Mouse (Mus musculus): ENCODE measurements around the gene Mitf.

The Mitf gene

GRCm38 (mm10) chr6:97821811-97822210, 15.0 kb downstream of the Mitf start:
- no peak for DNase-seq (ENCODE audit: low spot score in 2 of 2)

GRCm38 (mm10) chr6:97826642-97827275, 19.9 kb downstream of the Mitf start:
- DNase-seq (ENCODE audit: low spot score in 2 of 2): no peak

- DNase-seq (ENCODE audit: low spot score in 2 of 2): no peak
Measured at GRCm38 (mm10) chr6:97828021-97828420, 21.2 kb downstream of the Mitf start.

GRCm38 (mm10) chr6:97828822-97829719, 22.2 kb downstream of the Mitf start:
- DNase-seq (ENCODE audit: low spot score in 2 of 2): no peak

- no peak for DNase-seq (ENCODE audit: low spot score in 2 of 2)
Measured at GRCm38 (mm10) chr6:97832501-97832900, 25.6 kb downstream of the Mitf start.

- DNase-seq (ENCODE audit: low spot score in 2 of 2): no peak
Measured at GRCm38 (mm10) chr6:97836176-97836575, 29.3 kb downstream of the Mitf start.

- DNase-seq (ENCODE audit: low spot score in 2 of 2): no peak
Measured at GRCm38 (mm10) chr6:97837711-97838110, 30.9 kb downstream of the Mitf start.

- DNase-seq (ENCODE audit: low spot score in 2 of 2): no peak
Measured at GRCm38 (mm10) chr6:97839568-97839967, 32.7 kb downstream of the Mitf start.

- no peak for DNase-seq (ENCODE audit: low spot score in 2 of 2)
Measured at GRCm38 (mm10) chr6:97844112-97844511, 37.3 kb downstream of the Mitf start.

- DNase-seq (ENCODE audit: low spot score in 2 of 2): no peak
Measured at GRCm38 (mm10) chr6:97848191-97848857, 41.5 kb downstream of the Mitf start.

GRCm38 (mm10) chr6:97854236-97854635, 47.4 kb downstream of the Mitf start:
- DNase-seq (ENCODE audit: low spot score in 2 of 2): no peak

GRCm38 (mm10) chr6:97855420-97856170, 48.7 kb downstream of the Mitf start:
- DNase-seq (ENCODE audit: low spot score in 2 of 2): no peak

- no peak for DNase-seq (ENCODE audit: low spot score in 2 of 2)
Measured at GRCm38 (mm10) chr6:97856502-97856901, 49.6 kb downstream of the Mitf start.

- DNase-seq (ENCODE audit: low spot score in 2 of 2): no peak
Measured at GRCm38 (mm10) chr6:97857690-97858089, 50.8 kb downstream of the Mitf start.

GRCm38 (mm10) chr6:97866575-97866974, 59.7 kb downstream of the Mitf start:
- no peak for DNase-seq (ENCODE audit: low spot score in 2 of 2)

GRCm38 (mm10) chr6:97868005-97868404, 61.2 kb downstream of the Mitf start:
- no peak for DNase-seq (ENCODE audit: low spot score in 2 of 2)

- DNase-seq (ENCODE audit: low spot score in 2 of 2): no peak
Measured at GRCm38 (mm10) chr6:97869953-97870352, 63.1 kb downstream of the Mitf start.

- no peak for DNase-seq (ENCODE audit: low spot score in 2 of 2)
Measured at GRCm38 (mm10) chr6:97871296-97872030, 64.6 kb downstream of the Mitf start.

- DNase-seq (ENCODE audit: low spot score in 2 of 2): no peak
Measured at GRCm38 (mm10) chr6:97873102-97873501, 66.2 kb downstream of the Mitf start.

- no peak for DNase-seq (ENCODE audit: low spot score in 2 of 2)
Measured at GRCm38 (mm10) chr6:97876990-97877389, 70.1 kb downstream of the Mitf start.

- DNase-seq (ENCODE audit: low spot score in 2 of 2): no peak
Measured at GRCm38 (mm10) chr6:97877492-97877891, 70.6 kb downstream of the Mitf start.

Measured in natural killer cell, adult 2 months (primary cell).